In the genomic region with DNA sequence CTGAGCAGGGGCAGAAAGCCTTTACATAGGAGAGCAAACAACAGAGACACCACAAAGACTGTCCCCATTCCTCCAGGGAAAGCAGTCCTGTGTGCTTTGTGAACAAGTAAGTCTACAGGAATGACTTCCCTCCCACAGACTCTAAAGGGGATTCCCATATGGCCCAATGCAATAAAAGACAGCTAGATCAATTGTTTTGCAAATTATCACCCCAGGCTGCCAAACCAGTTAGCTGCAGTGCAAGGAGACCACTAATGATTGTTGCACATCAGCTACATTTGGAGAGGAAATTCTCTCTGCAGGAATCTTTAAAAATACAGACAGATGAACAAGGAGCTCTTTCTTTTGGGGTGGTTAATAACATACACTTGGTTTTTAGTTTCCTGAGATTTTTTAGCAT, we compare ENCODE assay signal across 15 mouse cellular contexts. TPM values are rescaled to one million over a fixed set of nuclear protein-coding genes. Genes with fewer than 3 reads are reported as not detected.
A peak's percentile ranks its signal among the peaks of the same experiment; 100 is the strongest.
DNase-seq lines count a peak whose midpoint lies in the region; ATAC-seq lines count a peak whose summit lies in the region.
"Had no signal": no experiment of that assay in that cellular context is flagged by ENCODE, and none has a peak within 500 bp of the region (broad histone marks: within the 10 kb centered on the region; RNA-seq: fewer than 3 reads in every experiment).

No protein-coding gene starts in this region.

- H3K27ac ChIP-seq in embryonic facial prominence, embryonic 10.5 days (replicated peaks), result peak overlapping the region; percentile 35; the same call in 1 of the 2 replicates
- peak overlapping the region; percentile 98 for H3K27ac ChIP-seq in hindbrain, embryonic 14.5 days
- peak overlapping the region; percentile 61 for H3K27ac ChIP-seq in neural tube, embryonic 12.5 days
- H3K27ac ChIP-seq: limb, embryonic 15.5 days had no signal

- peaks cover 24% of the 10 kb centered on the region for H3K4me1 ChIP-seq in embryonic facial prominence, embryonic 10.5 days
- peaks cover 38% of the 10 kb centered on the region for H3K4me1 ChIP-seq in hindbrain, embryonic 14.5 days (replicated peaks; ENCODE audit: control insufficient read depth, insufficient read depth, low read length)
- peaks cover 31% of the 10 kb centered on the region for H3K4me1 ChIP-seq in neural tube, embryonic 12.5 days

- H3K36me3 ChIP-seq in embryonic facial prominence, embryonic 10.5 days (replicated peaks), result no peaks in the 10 kb centered on the region
- H3K36me3 ChIP-seq in hindbrain, embryonic 14.5 days (replicated peaks; ENCODE audit: control insufficient read depth, insufficient read depth), result no peaks in the 10 kb centered on the region
- no peaks in the 10 kb centered on the region for H3K36me3 ChIP-seq in neural tube, embryonic 12.5 days
- H3K36me3 ChIP-seq: limb, embryonic 15.5 days had no signal

- H3K27me3 ChIP-seq in embryonic facial prominence, embryonic 10.5 days (replicated peaks; ENCODE audit: low read depth, poor library complexity, severe bottlenecking), result no peaks in the 10 kb centered on the region
- no peaks in the 10 kb centered on the region for H3K27me3 ChIP-seq in hindbrain, embryonic 14.5 days (ENCODE audit: control insufficient read depth, insufficient read depth, low read length)
- H3K27me3 ChIP-seq in neural tube, embryonic 12.5 days (replicated peaks), result no peaks in the 10 kb centered on the region; the same call in 1 of the 2 replicates
- H3K27me3 ChIP-seq: limb, embryonic 15.5 days had no signal

- H3K9me3 ChIP-seq in embryonic facial prominence, embryonic 10.5 days, result no peaks in the 10 kb centered on the region
- H3K9me3 ChIP-seq in hindbrain, embryonic 14.5 days (ENCODE audit: control insufficient read depth, low read length), result no peaks in the 10 kb centered on the region
- H3K9me3 ChIP-seq in neural tube, embryonic 12.5 days, result no peaks in the 10 kb centered on the region
- H3K9me3 ChIP-seq: limb, embryonic 15.5 days had no signal

- H3K9ac ChIP-seq in hindbrain, embryonic 14.5 days, result peak overlapping the region; percentile 30; the same call in 1 of the 2 replicates
- no peak overlapping the region for H3K9ac ChIP-seq in neural tube, embryonic 12.5 days
- H3K9ac ChIP-seq: limb, embryonic 15.5 days had no signal

- H3K4me2 ChIP-seq in hindbrain, embryonic 14.5 days (replicated peaks), result peak overlapping the region; percentile 35
- peak overlapping the region; percentile 26; the same call in 1 of the 2 replicates for H3K4me2 ChIP-seq in neural tube, embryonic 12.5 days (replicated peaks)
- H3K4me2 ChIP-seq: limb, embryonic 15.5 days had no signal

- DNase-seq in R1 (ENCODE audit: low read depth, low spot score), result peak; percentile 66
- DNase-seq in embryonic facial prominence, embryonic 10.5 days (ENCODE audit: low spot score), result no peak
- peak; percentile 55 for DNase-seq in hindbrain, embryonic 14.5 days (ENCODE audit: low spot score)
- no peak for DNase-seq in cerebellum, postnatal 14 days
- DNase-seq in adipocyte (ENCODE audit: low spot score), result no peak
- DNase-seq in kidney, adult 8-10 months, result no peak
- DNase-seq: gastrocnemius, postnatal 14 days; kidney, adult 11 months; layer of hippocampus, adult 9-11 months had no signal

- H3K4me3 ChIP-seq in embryonic facial prominence, embryonic 10.5 days, result no peak overlapping the region
- no peak overlapping the region for H3K4me3 ChIP-seq in hindbrain, embryonic 14.5 days (replicated peaks; ENCODE audit: low read length)
- no peak overlapping the region for H3K4me3 ChIP-seq in neural tube, embryonic 12.5 days
- H3K4me3 ChIP-seq: erythroblast, embryonic 14.5 days; limb, embryonic 15.5 days had no signal

- peak; percentile 78 for ATAC-seq in hindbrain, embryonic 14.5 days (ENCODE audit: low FRiP score)
- peak; percentile 63 for ATAC-seq in neural tube, embryonic 12.5 days (ENCODE audit: low FRiP score, low read depth)
- ATAC-seq: CD4-positive, CD25-positive, alpha-beta regulatory T cell, adult 4 months; lung, postnatal 0 days had no signal

RNA-seq across cellular contexts. Expression of a gene that starts 55.6 kb away (rescaled TPM):
- polyA plus RNA-seq in embryonic facial prominence, embryonic 10.5 days (2016; fragmentation: Nextera tagmentation; extraction: Ambion mirVana), result 2.4 and 4.7 TPM in 2 replicates
- polyA plus RNA-seq in hindbrain, embryonic 14.5 days (2014; fragmentation: Nextera tagmentation; extraction: Ambion mirVana), result 227 and 267 TPM in 2 replicates
- 167 and 171 TPM in 2 replicates for polyA plus RNA-seq in neural tube, embryonic 12.5 days (2016; fragmentation: Nextera tagmentation; extraction: Ambion mirVana)
- polyA plus RNA-seq: CD4-positive, CD25-positive, alpha-beta regulatory T cell, adult 4 months; erythroblast, embryonic 14.5 days; heart, postnatal 0 days; lung, postnatal 0 days had no signal

Comparison
In these comparisons a context has a peak if more than half of its experiments do, and no peak if none do; other contexts are left out.
1. DNase-seq: peak in R1 (single experiment) and hindbrain, embryonic 14.5 days (single experiment); none in embryonic facial prominence, embryonic 10.5 days (single experiment), cerebellum, postnatal 14 days (0 of 2), adipocyte (single experiment) and kidney, adult 8-10 months (0 of 2).
2. H3K27ac ChIP-seq: peak in every context shown above with its lines; median percentile 98 in hindbrain, embryonic 14.5 days; 61 in neural tube, embryonic 12.5 days; 35 in embryonic facial prominence, embryonic 10.5 days.
3. RNA of a gene that starts 55.6 kb away (polyA plus RNA-seq): 227 to 267 TPM in hindbrain, embryonic 14.5 days and 167 to 171 TPM in neural tube, embryonic 12.5 days; 2.4 to 4.7 TPM in embryonic facial prominence, embryonic 10.5 days; every median in the first group is over 10 times any median in the second.